Mouse (Mus musculus) hindbrain, embryonic 15.5 days (tissue): ENCODE results near the gene Slamf9. TPM values are rescaled to one million over a fixed set of nuclear protein-coding genes. Genes with fewer than 3 reads are reported as not detected.

Source experiments
- ATAC-seq: fragments of 200-750 bp; cut with Nextera tagmentation; 2 replicates; pipeline ENCODE4 v1.8.0; 2017; ENCODE audit warnings: low read depth, moderate number of reproducible peaks, moderate TSS enrichment; ENCODE audit not compliant: low FRiP score
- H3K27ac ChIP-seq: fragments of 300-500 bp; sonication (generic); replicated peaks from 2 replicates; pipeline ENCODE4 v1.5.1; 2015; ENCODE audit warnings: mild to moderate bottlenecking, inconsistent platforms
- H3K27me3 ChIP-seq: fragments of 300-500 bp; sonication (generic); 2 replicates; pipeline ENCODE4 v1.6.1; 2015; ENCODE audit warnings: control low read depth, inconsistent platforms
- H3K36me3 ChIP-seq: fragments of 300-500 bp; sonication (generic); 2 replicates; pipeline ENCODE4 v1.6.1; 2015; ENCODE audit warnings: control low read depth, inconsistent platforms
- H3K4me1 ChIP-seq: fragments of 300-500 bp; sonication (generic); replicated peaks from 2 replicates; pipeline ENCODE4 v1.6.1; 2015; ENCODE audit warnings: control low read depth, inconsistent platforms
- H3K4me2 ChIP-seq: fragments of 300-500 bp; sonication (generic); 2 replicates; pipeline ENCODE4 v1.6.1; 2015; ENCODE audit warnings: moderate library complexity, mild to moderate bottlenecking, inconsistent platforms
- H3K4me3 ChIP-seq: fragments of 300-500 bp; sonication (generic); 2 replicates; pipeline ENCODE4 v1.5.1; 2015; ENCODE audit warnings: mild to moderate bottlenecking, inconsistent platforms
- H3K9ac ChIP-seq: fragments of 300-500 bp; sonication (generic); 2 replicates; pipeline ENCODE4 v1.6.1; 2015; ENCODE audit warnings: inconsistent platforms
- H3K9me3 ChIP-seq: fragments of 300-500 bp; sonication (generic); 2 replicates; pipeline ENCODE4 v1.6.1; 2016; ENCODE audit warnings: control low read depth, inconsistent platforms
- WGBS: fragments of 180-500 bp; shearing (Covaris S2); methylation state at CpG from one replicate; pipeline ENCODE4 v1.1.7; 2015; 5-methylcytosine and 5-hydroxymethylcytosine counted together
- polyA plus RNA-seq: library from polyadenylated mRNA; unstranded; fragments of >200 nt; fragmentation: Nextera tagmentation; extraction: Ambion mirVana; gene quantifications from 2 replicates; pipeline ENCODE4 v1.2.1, GENCODE M21; 2015

Slamf9 gene
- 0.12 and 0.18 TPM in 2 replicates for polyA plus RNA-seq

GRCm38 (mm10) chr1:172475054-172475741, at the start of gene Slamf9:
TSS of gene Slamf9 (plus strand) at chr1:172475358.
- H3K9me3 ChIP-seq, result no peaks in the 10 kb centered on the region
- no peak within 1 kb of the TSS for H3K4me3 ChIP-seq
- no peak within 1 kb of the TSS for H3K4me2 ChIP-seq
- no peaks in the 10 kb centered on the region for H3K27me3 ChIP-seq
- 70% methylated on average over 7 of the region's 7 CpGs for WGBS
- no peak within 1 kb of the TSS for H3K9ac ChIP-seq
- H3K36me3 ChIP-seq, result no peaks in the 10 kb centered on the region
- no peak within 1 kb of the TSS for H3K27ac ChIP-seq
- no peak for ATAC-seq
- H3K4me1 ChIP-seq, result no peaks in the 10 kb centered on the region

- no peaks in the 10 kb centered on the region for H3K27me3 ChIP-seq
Observed at GRCm38 (mm10) chr1:172426419-172426818, 48.7 kb upstream of the Slamf9 start.

GRCm38 (mm10) chr1:172427841-172428240, 47.3 kb upstream of the Slamf9 start:
- no peak overlapping the region for H3K4me2 ChIP-seq
- H3K27ac ChIP-seq, result no peak overlapping the region
- no peak overlapping the region for H3K4me3 ChIP-seq
- no peaks in the 10 kb centered on the region for H3K4me1 ChIP-seq
- no peaks in the 10 kb centered on the region for H3K27me3 ChIP-seq
- no peak for ATAC-seq
- no peaks in the 10 kb centered on the region for H3K9me3 ChIP-seq
- no peaks in the 10 kb centered on the region for H3K36me3 ChIP-seq
- H3K9ac ChIP-seq, result no peak overlapping the region
- WGBS, result 91% methylated on average over 3 of the region's 3 CpGs

More at GRCm38 (mm10) chr1:172426419-172426818, 48.7 kb upstream of the Slamf9 start:
- Histone ChIP-seq H3K4me3 (no peak overlapping the region), H3K9ac (no peak overlapping the region), H3K36me3 (no peaks in the 10 kb centered on the region), H3K27ac (no peak overlapping the region), H3K4me1 (no peaks in the 10 kb centered on the region), H3K4me2 (no peak overlapping the region), H3K9me3 (no peaks in the 10 kb centered on the region)
- ATAC-seq, result no peak
- 64% methylated on average over 1 of the region's 1 CpGs for WGBS

- Histone ChIP-seq H3K27me3 (no peaks in the 10 kb centered on the region), H3K4me1 (no peaks in the 10 kb centered on the region), H3K9me3 (no peaks in the 10 kb centered on the region), H3K4me3 (no peak overlapping the region), H3K36me3 (no peaks in the 10 kb centered on the region), H3K27ac (no peak overlapping the region), H3K4me2 (no peak overlapping the region), H3K9ac (no peak overlapping the region)
- 82% methylated on average over 1 of the region's 1 CpGs for WGBS
- no peak for ATAC-seq
Observed at GRCm38 (mm10) chr1:172428614-172429013, 46.5 kb upstream of the Slamf9 start.

- H3K4me3 ChIP-seq, result no peak overlapping the region
- H3K4me2 ChIP-seq, result no peak overlapping the region
- 53% methylated on average over 9 of the region's 9 CpGs for WGBS
- no peaks in the 10 kb centered on the region for H3K36me3 ChIP-seq
- no peaks in the 10 kb centered on the region for H3K4me1 ChIP-seq
- no peaks in the 10 kb centered on the region for H3K9me3 ChIP-seq
- no peaks in the 10 kb centered on the region for H3K27me3 ChIP-seq
- H3K9ac ChIP-seq, result no peak overlapping the region
- H3K27ac ChIP-seq, result no peak overlapping the region
- ATAC-seq, result no peak
Observed at GRCm38 (mm10) chr1:172430731-172431220, 44.4 kb upstream of the Slamf9 start.

- no peaks in the 10 kb centered on the region for H3K4me1 ChIP-seq
- no peak overlapping the region for H3K4me3 ChIP-seq
- no peaks in the 10 kb centered on the region for H3K9me3 ChIP-seq
- no peaks in the 10 kb centered on the region for H3K36me3 ChIP-seq
- no peak overlapping the region for H3K4me2 ChIP-seq
- H3K27ac ChIP-seq, result no peak overlapping the region
- no peak overlapping the region for H3K9ac ChIP-seq
- 55% methylated on average over 4 of the region's 4 CpGs for WGBS
- ATAC-seq, result no peak
- no peaks in the 10 kb centered on the region for H3K27me3 ChIP-seq
Observed at GRCm38 (mm10) chr1:172431836-172432586, 43.1 kb upstream of the Slamf9 start.

- ATAC-seq, result no peak
- 87% methylated on average over 3 of the region's 3 CpGs for WGBS
- no peaks in the 10 kb centered on the region for H3K36me3 ChIP-seq
- H3K4me2 ChIP-seq, result no peak overlapping the region
- no peaks in the 10 kb centered on the region for H3K4me1 ChIP-seq
- H3K27me3 ChIP-seq, result no peaks in the 10 kb centered on the region
- no peak overlapping the region for H3K27ac ChIP-seq
- no peak overlapping the region for H3K9ac ChIP-seq
- no peak overlapping the region for H3K4me3 ChIP-seq
- no peaks in the 10 kb centered on the region for H3K9me3 ChIP-seq
Observed at GRCm38 (mm10) chr1:172432587-172432955, 42.6 kb upstream of the Slamf9 start.

GRCm38 (mm10) chr1:172433012-172433850, 41.9 kb upstream of the Slamf9 start:
- Histone ChIP-seq H3K9me3 (no peaks in the 10 kb centered on the region), H3K4me1 (no peaks in the 10 kb centered on the region), H3K27me3 (no peaks in the 10 kb centered on the region), H3K9ac (no peak overlapping the region), H3K36me3 (no peaks in the 10 kb centered on the region), H3K27ac (no peak overlapping the region), H3K4me3 (no peak overlapping the region), H3K4me2 (no peak overlapping the region)
- no peak for ATAC-seq
- WGBS, result 88% methylated on average over 20 of the region's 20 CpGs

- WGBS, result 82% methylated on average over 4 of the region's 4 CpGs
Observed at GRCm38 (mm10) chr1:172433851-172434165, 41.4 kb upstream of the Slamf9 start.

GRCm38 (mm10) chr1:172436785-172437184, 38.4 kb upstream of the Slamf9 start:
- ATAC-seq, result no peak
- H3K36me3 ChIP-seq, result no peaks in the 10 kb centered on the region

More at GRCm38 (mm10) chr1:172433851-172434165, 41.4 kb upstream of the Slamf9 start:
- H3K9me3 ChIP-seq, result no peaks in the 10 kb centered on the region
- no peaks in the 10 kb centered on the region for H3K4me1 ChIP-seq
- no peaks in the 10 kb centered on the region for H3K36me3 ChIP-seq
- no peaks in the 10 kb centered on the region for H3K27me3 ChIP-seq
- H3K4me2 ChIP-seq, result no peak overlapping the region
- ATAC-seq, result no peak
- H3K9ac ChIP-seq, result no peak overlapping the region
- H3K27ac ChIP-seq, result no peak overlapping the region
- no peak overlapping the region for H3K4me3 ChIP-seq

GRCm38 (mm10) chr1:172438621-172439020, 36.5 kb upstream of the Slamf9 start:
- ATAC-seq, result no peak
- Histone ChIP-seq H3K9me3 (no peaks in the 10 kb centered on the region), H3K9ac (no peak overlapping the region), H3K4me3 (no peak overlapping the region), H3K27ac (no peak overlapping the region), H3K27me3 (no peaks in the 10 kb centered on the region), H3K4me1 (no peaks in the 10 kb centered on the region), H3K36me3 (no peaks in the 10 kb centered on the region), H3K4me2 (no peak overlapping the region)
- 92% methylated on average over 2 of the region's 2 CpGs for WGBS

More at GRCm38 (mm10) chr1:172436785-172437184, 38.4 kb upstream of the Slamf9 start:
- Histone ChIP-seq H3K4me3 (no peak overlapping the region), H3K27me3 (no peaks in the 10 kb centered on the region), H3K9me3 (no peaks in the 10 kb centered on the region), H3K9ac (no peak overlapping the region), H3K27ac (no peak overlapping the region), H3K4me2 (no peak overlapping the region), H3K4me1 (no peaks in the 10 kb centered on the region)
- WGBS, result 60% methylated on average over 6 of the region's 6 CpGs

- no peak overlapping the region for H3K27ac ChIP-seq
- no peaks in the 10 kb centered on the region for H3K27me3 ChIP-seq
- no peak overlapping the region for H3K4me3 ChIP-seq
- 87% methylated on average over 3 of the region's 3 CpGs for WGBS
- H3K4me1 ChIP-seq, result no peaks in the 10 kb centered on the region
- H3K9ac ChIP-seq, result no peak overlapping the region
- no peaks in the 10 kb centered on the region for H3K9me3 ChIP-seq
- no peak overlapping the region for H3K4me2 ChIP-seq
- no peaks in the 10 kb centered on the region for H3K36me3 ChIP-seq
- ATAC-seq, result no peak
Observed at GRCm38 (mm10) chr1:172440521-172440920, 34.6 kb upstream of the Slamf9 start.
